24 mouse cellular contexts compared by ENCODE assay signal in the genomic region with DNA sequence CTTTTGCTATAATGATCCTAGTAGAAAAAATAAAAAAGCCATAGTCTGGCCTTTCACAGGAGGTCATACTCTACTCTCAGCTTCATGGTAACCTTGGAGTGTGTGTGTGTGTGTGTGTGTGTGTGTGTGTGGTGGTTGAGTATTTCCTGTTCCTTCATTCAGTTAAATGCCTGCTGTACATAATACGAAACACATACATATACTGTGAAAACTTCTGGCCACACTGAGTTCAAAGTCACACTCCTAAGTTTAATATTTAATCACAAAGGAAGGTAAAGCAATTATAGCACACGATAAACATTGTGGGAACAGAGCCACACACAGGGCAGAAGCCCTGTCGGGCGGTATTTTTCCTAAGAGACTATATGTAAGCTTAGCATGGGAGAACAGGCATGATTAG.
"Had no signal": no experiment of that assay in that cellular context is flagged by ENCODE, and none has a peak within 500 bp of the region (broad histone marks: within the 10 kb centered on the region; RNA-seq: fewer than 3 reads in every experiment).

No protein-coding gene starts in this region.

- H3K27ac ChIP-seq: hindbrain, embryonic 13.5 days; hindbrain, embryonic 15.5 days; hindbrain, postnatal 0 days; kidney, postnatal 0 days; layer of hippocampus, adult 2 months; liver, embryonic 13.5 days; liver, embryonic 15.5 days had no signal

- H3K4me3 ChIP-seq: heart, embryonic 12.5 days; hindbrain, embryonic 13.5 days; hindbrain, embryonic 15.5 days; layer of hippocampus, adult 2 months; limb, embryonic 12.5 days; liver, embryonic 13.5 days; liver, embryonic 15.5 days had no signal

- H3K4me1 ChIP-seq: heart, embryonic 12.5 days; hindbrain, embryonic 13.5 days; hindbrain, embryonic 15.5 days; limb, embryonic 12.5 days; liver, embryonic 13.5 days; liver, embryonic 15.5 days had no signal

- DNase-seq: forebrain, postnatal 0 days; gastrocnemius, postnatal 14 days; gastrocnemius, postnatal 36 days; heart, adult 18-20 months; heart, postnatal 14 days; heart, postnatal 36 days; kidney, adult 18-20 months; kidney, adult 8-10 months; kidney, postnatal 14 days; kidney, postnatal 36 days; layer of hippocampus, postnatal 36 days; left cerebral cortex, postnatal 4 days; liver; liver, embryonic 13.5 days; liver, postnatal 0 days had no signal

- H3K27me3 ChIP-seq: heart, embryonic 12.5 days; hindbrain, embryonic 13.5 days; hindbrain, embryonic 15.5 days; limb, embryonic 12.5 days; liver, embryonic 13.5 days; liver, embryonic 15.5 days had no signal

- H3K4me2 ChIP-seq: heart, embryonic 12.5 days; hindbrain, embryonic 13.5 days; hindbrain, embryonic 15.5 days; limb, embryonic 12.5 days; liver, embryonic 11.5 days; liver, embryonic 13.5 days; liver, embryonic 15.5 days had no signal

- H3K9me3 ChIP-seq: heart, embryonic 12.5 days; hindbrain, embryonic 13.5 days; hindbrain, embryonic 15.5 days; limb, embryonic 12.5 days; liver, embryonic 13.5 days; liver, embryonic 15.5 days had no signal

- H3K36me3 ChIP-seq: heart, embryonic 12.5 days; hindbrain, embryonic 13.5 days; hindbrain, embryonic 15.5 days; limb, embryonic 12.5 days; liver, embryonic 13.5 days; liver, embryonic 15.5 days had no signal

- ATAC-seq: forebrain, postnatal 0 days; hindbrain, postnatal 0 days; liver, postnatal 0 days had no signal

- H3K9ac ChIP-seq: forebrain, postnatal 0 days; heart, embryonic 12.5 days; hindbrain, embryonic 13.5 days; hindbrain, embryonic 15.5 days; limb, embryonic 12.5 days; liver, embryonic 13.5 days; liver, embryonic 15.5 days; liver, postnatal 0 days had no signal
